Mouse (Mus musculus) E14TG2a.4 (cell line): ENCODE results near the gene Sh3gl2.

Experiments
- H3K27me3 ChIP-seq: 2 replicates; pipeline ENCODE4 v1.6.1; 2014; ENCODE audit warnings: low read length, control low read depth; ENCODE audit not compliant: insufficient read depth
- H3K36me3 ChIP-seq: 2 replicates; pipeline ENCODE4 v1.6.1; 2014; ENCODE audit warnings: low read length, control low read depth; ENCODE audit not compliant: insufficient read depth
- H3K4me1 ChIP-seq: replicated peaks from 2 replicates; pipeline ENCODE4 v1.6.1; 2014; ENCODE audit warnings: low read depth, low read length, control low read depth
- H3K4me3 ChIP-seq: replicated peaks from 2 replicates; pipeline ENCODE4 v1.5.1; 2014; ENCODE audit warnings: mild to moderate bottlenecking, low read length
- H3K9me3 ChIP-seq: 2 replicates; pipeline ENCODE4 v1.6.1; 2014; ENCODE audit warnings: low read length, control low read depth
- CTCF ChIP-seq: conservative IDR thresholded peaks from 2 replicates; pipeline ENCODE4 v1.5.1; 2014; ENCODE audit warnings: low read length
- NANOG ChIP-seq: IDR thresholded peaks from 2 replicates; pipeline ENCODE4 v1.6.1; 2014; ENCODE audit warnings: borderline replicate concordance, low read length, mixed read lengths
- POU5F1 ChIP-seq: IDR thresholded peaks from 2 replicates; pipeline ENCODE4 v1.6.1; 2014; ENCODE audit warnings: low read length, borderline replicate concordance

Gene Sh3gl2

GRCm38 (mm10) chr4:85262146-85262545 lies 57.2 kb downstream of the Sh3gl2 start:
- no peak overlapping the region for H3K4me3 ChIP-seq
- H3K9me3 ChIP-seq: peaks cover 9% of the 10 kb centered on the region
- TF ChIP-seq POU5F1 (no peak), CTCF (no peak), NANOG (no peak)
- H3K27me3 ChIP-seq: no peaks in the 10 kb centered on the region
- peaks cover 8% of the 10 kb centered on the region for H3K4me1 ChIP-seq
- peaks cover 6% of the 10 kb centered on the region; the same call in 1 of the 2 replicates for H3K36me3 ChIP-seq

DNA sequence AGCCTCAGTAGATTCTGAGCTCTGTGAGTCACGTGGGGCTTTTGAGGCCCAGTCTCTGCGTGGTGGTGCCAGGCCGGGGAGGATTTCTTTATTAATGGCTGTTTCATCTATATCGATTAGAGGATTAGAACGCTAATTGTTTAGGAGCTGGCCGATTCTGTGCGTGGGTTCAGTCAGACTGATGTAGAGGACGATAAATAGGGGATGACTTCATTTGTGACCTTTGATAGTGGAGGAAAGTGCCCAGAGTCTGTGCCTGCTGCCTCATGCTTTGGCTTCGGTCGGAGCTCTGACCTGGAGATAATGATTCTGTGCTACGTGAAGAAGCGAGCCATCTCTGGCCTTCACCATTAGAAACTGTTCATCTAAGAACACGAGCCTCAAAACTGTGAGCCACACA lies 57.7 kb downstream of the Sh3gl2 start:
- Histone ChIP-seq H3K4me3 (no peak overlapping the region), H3K4me1 (peaks cover 12% of the 10 kb centered on the region), H3K9me3 (peaks cover 5% of the 10 kb centered on the region; the same call in 1 of the 2 replicates), H3K36me3 (peaks cover 5% of the 10 kb centered on the region; the same call in 1 of the 2 replicates), H3K27me3 (no peaks in the 10 kb centered on the region)
- TF ChIP-seq CTCF (no peak), POU5F1 (no peak), NANOG (no peak)

DNA sequence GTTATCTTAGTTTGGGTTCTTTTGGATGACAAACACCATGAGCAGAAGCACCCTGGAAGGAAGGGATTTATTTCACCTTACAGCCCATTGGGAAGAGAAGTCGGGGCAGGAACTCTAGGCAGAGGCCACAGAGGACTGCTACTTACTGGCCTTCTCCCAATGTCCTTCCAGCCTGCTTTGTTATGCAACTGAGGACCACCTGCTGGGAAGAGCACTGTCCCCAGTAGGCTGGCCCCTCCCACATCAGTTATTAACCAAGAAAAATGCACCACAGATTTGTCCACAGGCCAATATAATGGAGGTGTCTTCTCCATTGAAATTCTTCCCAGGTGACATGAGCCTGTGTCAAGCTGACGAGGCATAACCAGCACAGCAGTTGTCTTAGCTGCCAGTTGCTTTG lies 62.5 kb downstream of the Sh3gl2 start:
- no peak overlapping the region for H3K4me3 ChIP-seq
- H3K4me1 ChIP-seq: peaks cover 14% of the 10 kb centered on the region
- no peaks in the 10 kb centered on the region for H3K27me3 ChIP-seq
- TF ChIP-seq CTCF (no peak), NANOG (no peak), POU5F1 (no peak)
- H3K36me3 ChIP-seq: no peaks in the 10 kb centered on the region
- H3K9me3 ChIP-seq: no peaks in the 10 kb centered on the region

GRCm38 (mm10) chr4:85272877-85273276 lies 68.0 kb downstream of the Sh3gl2 start:
- TF ChIP-seq CTCF (no peak), POU5F1 (no peak), NANOG (no peak)
- no peaks in the 10 kb centered on the region for H3K4me1 ChIP-seq
- peaks cover 17% of the 10 kb centered on the region for H3K36me3 ChIP-seq
- H3K27me3 ChIP-seq: no peaks in the 10 kb centered on the region
- no peak overlapping the region for H3K4me3 ChIP-seq
- no peaks in the 10 kb centered on the region for H3K9me3 ChIP-seq

- H3K36me3 ChIP-seq: peaks cover 17% of the 10 kb centered on the region
- H3K27me3 ChIP-seq: no peaks in the 10 kb centered on the region
- H3K4me1 ChIP-seq: no peaks in the 10 kb centered on the region
- H3K9me3 ChIP-seq: no peaks in the 10 kb centered on the region
- no peak for TF ChIP-seq POU5F1
- no peak for TF ChIP-seq NANOG
- no peak for TF ChIP-seq CTCF
- no peak overlapping the region for H3K4me3 ChIP-seq
Observed at GRCm38 (mm10) chr4:85273452-85273851, 68.5 kb downstream of the Sh3gl2 start.

DNA sequence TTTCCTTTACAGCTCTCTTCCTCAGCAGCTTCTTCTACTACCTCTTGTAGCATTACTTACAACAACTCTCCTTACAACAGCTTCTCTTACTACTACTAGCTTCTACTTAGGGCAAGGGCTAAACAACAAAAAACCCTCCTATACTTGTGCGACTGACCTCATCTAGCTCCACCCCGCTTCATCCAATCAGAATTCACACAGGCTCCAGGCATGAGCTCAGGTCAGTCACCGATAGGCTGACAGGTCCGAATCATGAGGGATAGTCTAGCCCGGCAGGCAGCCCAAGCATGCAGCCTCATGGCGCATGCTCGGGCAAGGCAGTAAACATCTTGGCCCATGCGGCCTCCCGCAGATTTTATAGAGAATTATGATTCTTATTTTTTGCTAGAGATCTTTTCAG lies 78.2 kb downstream of the Sh3gl2 start:
- Histone ChIP-seq H3K4me1 (peaks cover 23% of the 10 kb centered on the region), H3K36me3 (no peaks in the 10 kb centered on the region), H3K27me3 (no peaks in the 10 kb centered on the region), H3K9me3 (0 out of 2 replicates have a peak, but pooled peaks cover 3% of the 10 kb centered on the region), H3K4me3 (peak overlapping the region; percentile 50; the same call in 1 of the 2 replicates)
- no peak for TF ChIP-seq POU5F1
- TF ChIP-seq NANOG: no peak
- TF ChIP-seq CTCF: no peak

DNA sequence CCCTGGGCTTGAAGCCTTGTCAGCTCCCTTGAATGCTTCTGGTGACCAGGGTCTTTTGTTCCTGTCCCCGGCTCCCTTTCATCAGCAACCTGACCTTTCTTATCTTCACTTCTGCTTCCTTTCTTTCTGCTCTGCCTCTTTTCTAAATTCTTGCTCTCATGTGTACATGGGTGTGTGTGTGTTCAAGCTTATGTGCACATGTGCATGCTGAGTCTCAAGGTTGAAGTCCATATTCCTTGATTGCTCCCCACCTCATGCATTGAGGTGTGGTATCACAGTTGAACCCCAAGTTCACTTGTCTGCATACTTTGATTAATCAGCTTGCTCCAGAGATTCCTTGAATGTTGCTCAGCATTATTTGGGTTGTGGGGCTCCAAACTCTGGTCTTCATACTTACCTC lies 85.1 kb downstream of the Sh3gl2 start:
- Histone ChIP-seq H3K27me3 (no peaks in the 10 kb centered on the region), H3K36me3 (no peaks in the 10 kb centered on the region), H3K9me3 (peaks cover 7% of the 10 kb centered on the region; the same call in 1 of the 2 replicates), H3K4me1 (peaks cover 41% of the 10 kb centered on the region), H3K4me3 (no peak overlapping the region)
- no peak for TF ChIP-seq NANOG
- TF ChIP-seq POU5F1: no peak
- no peak for TF ChIP-seq CTCF

DNA sequence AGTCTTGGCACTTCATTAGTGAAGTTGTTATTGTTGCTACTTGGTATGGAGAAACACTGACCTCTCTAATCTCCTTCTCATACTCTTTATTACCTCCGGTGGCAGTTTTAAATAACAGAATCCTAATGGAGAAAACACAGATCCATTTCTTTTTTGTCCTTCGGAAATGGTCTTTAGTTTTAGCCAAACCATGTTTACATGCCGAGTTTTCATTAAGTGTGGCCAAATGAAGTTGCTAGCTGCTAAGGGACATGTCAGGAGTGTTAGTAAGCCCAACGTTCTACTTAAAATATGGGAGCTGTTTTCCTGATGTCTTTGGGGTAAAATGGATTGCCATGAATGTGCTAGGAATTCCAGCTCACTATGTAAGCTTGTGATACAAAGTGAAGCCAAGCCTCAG lies 86.4 kb downstream of the Sh3gl2 start:
- H3K4me1 ChIP-seq: peaks cover 41% of the 10 kb centered on the region
- no peaks in the 10 kb centered on the region for H3K27me3 ChIP-seq
- no peak overlapping the region for H3K4me3 ChIP-seq
- H3K9me3 ChIP-seq: peaks cover 7% of the 10 kb centered on the region; the same call in 1 of the 2 replicates
- TF ChIP-seq POU5F1 (no peak), CTCF (no peak), NANOG (no peak)
- no peaks in the 10 kb centered on the region for H3K36me3 ChIP-seq

- TF ChIP-seq POU5F1 (no peak), NANOG (no peak), CTCF (no peak)
- H3K9me3 ChIP-seq: peaks cover 1% of the 10 kb centered on the region; the same call in 1 of the 2 replicates
Observed at GRCm38 (mm10) chr4:85293368-85293767, 88.4 kb downstream of the Sh3gl2 start.

More at GRCm38 (mm10) chr4:85293368-85293767, 88.4 kb downstream of the Sh3gl2 start:
- Histone ChIP-seq H3K27me3 (no peaks in the 10 kb centered on the region), H3K4me1 (peaks cover 36% of the 10 kb centered on the region), H3K4me3 (no peak overlapping the region), H3K36me3 (no peaks in the 10 kb centered on the region)
